Mouse (Mus musculus) lung, postnatal 0 days (tissue): ENCODE data around the gene Depdc5.

Source experiments
- CTCF ChIP-seq: IDR thresholded peaks from 2 replicates; pipeline ENCODE4 v1.5.1; 2016; ENCODE audit warnings: antibody characterized with exemption, mild to moderate bottlenecking
- EP300 ChIP-seq: IDR thresholded peaks from 2 replicates; pipeline ENCODE4 v1.6.1; 2016; ENCODE audit warnings: antibody characterized with exemption, mild to moderate bottlenecking, control low read depth

DNA sequence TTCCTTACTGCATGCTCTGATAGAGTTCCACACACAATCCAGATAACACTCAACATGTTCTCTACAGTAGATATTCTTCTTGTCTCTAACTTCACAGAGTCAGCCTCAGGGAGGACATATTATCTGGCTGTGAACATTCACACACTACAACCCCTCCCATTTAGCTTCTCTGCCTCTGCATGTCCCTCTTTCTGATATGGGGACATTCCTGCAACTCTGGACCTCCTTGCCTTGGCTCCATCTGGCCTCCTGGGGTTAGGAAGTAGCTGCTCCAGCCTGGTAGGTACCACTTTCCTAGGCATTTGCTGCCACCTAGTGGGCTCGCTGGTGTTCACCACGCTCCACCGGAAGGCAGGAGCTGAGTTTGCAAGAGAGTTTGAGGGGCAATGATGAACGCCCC is 169.6 kb downstream of the Depdc5 start:
- peak; percentile 96 for TF ChIP-seq CTCF
- TF ChIP-seq EP300: no peak
